Mouse (Mus musculus): ENCODE results near the gene Qpctl.

DNA sequence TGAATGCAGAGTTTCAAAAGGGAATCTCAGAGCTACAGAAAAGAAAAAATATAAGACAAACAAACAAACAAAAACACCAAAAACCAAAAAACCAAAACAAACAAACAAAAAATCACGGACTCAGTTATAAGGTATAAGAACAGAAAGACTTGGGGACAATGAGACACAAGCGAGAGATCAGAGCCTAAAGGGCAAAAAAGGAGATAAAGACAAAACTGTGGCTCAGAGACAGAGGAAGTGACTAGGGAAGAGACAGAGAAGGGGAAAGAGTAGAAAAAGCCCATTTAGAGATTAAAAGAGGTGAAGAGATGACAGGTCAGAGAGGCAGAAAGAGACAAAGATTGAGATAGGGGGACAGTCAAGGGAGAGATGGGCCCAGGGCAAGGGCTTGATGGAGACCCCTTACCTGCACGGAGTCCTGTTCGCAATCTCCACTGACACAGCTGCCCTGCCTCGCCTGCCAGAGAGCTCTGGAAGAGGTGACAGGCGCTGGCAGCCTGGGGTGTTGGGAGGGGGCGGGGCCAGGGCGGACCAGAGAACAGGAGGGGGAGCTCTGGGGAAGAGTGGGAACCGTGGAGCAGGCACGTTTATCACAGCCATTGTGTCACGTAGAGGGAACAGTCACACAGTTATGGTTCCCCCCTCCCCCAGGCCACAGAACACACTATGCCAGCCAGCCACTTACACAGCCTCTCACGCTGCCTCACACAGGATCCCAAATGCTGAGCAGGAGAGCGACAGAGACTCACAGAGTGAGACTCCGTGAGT lies 16.7 kb upstream of the Qpctl start, which contains the start of gene Gipr:
- no peak for TF ChIP-seq POLR2A (IDR thresholded peaks at IDR 0.05; ENCODE audit: extremely low read depth, insufficient read depth, low read length)
- TF ChIP-seq CTCF (IDR thresholded peaks at IDR 0.05; ENCODE audit: low read depth, low read length), result no peak
